Mouse (Mus musculus) heart, postnatal 0 days (tissue): ENCODE results near the gene Dhx57.

ENCODE experiments used
- CTCF ChIP-seq: IDR thresholded peaks from 2 replicates; pipeline ENCODE4 v1.5.1; 2016; ENCODE audit warnings: antibody characterized with exemption, control low read depth, low read depth
- EP300 ChIP-seq: IDR thresholded peaks from 2 replicates; pipeline ENCODE4 v1.6.1; 2016; ENCODE audit warnings: antibody characterized with exemption, low read depth

DNA sequence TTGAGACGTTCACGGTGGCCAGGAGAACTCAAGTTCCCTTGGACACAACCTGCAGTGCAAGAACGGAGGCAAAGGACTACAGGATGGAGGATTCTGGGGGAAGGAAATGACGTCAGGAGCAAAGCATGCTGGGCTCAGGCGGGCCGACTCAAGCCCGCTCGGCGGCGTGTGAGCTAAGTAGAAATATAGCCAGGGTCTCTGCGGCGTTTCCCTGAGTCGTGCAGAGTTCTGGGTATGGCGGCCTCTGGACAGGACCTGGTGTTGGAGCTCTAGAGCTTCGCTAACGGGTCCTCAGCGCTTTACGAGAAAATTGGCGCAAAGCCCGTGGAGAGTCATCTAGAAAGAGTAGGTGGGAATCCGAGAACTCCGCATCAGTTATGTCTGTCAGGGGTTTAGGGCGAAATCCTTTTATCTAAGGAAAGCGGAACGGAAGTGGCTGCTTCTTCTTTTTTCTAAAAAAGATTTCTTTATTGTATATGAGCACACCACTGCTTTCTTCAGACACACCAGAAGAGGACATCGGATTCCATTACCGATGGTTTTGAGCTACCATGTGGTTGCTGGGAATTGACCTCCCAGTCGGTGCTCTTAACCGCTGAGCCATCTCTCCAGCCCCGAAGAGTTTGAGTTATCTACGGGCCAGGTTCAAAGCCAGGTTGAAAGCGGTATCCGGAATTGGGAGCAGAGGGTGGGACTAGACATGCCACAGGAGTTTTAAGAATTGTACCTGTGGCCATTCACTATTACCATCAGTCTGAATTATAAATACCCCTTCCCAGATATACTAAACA lies 65.8 kb downstream of the Dhx57 start, which contains the start of gene Gemin6:
- TF ChIP-seq EP300 (no peak), CTCF (no peak)
